Mouse (Mus musculus) small intestine, adult 2 months (tissue): ENCODE results near the gene Metrn. TPM values are rescaled to one million over a fixed set of nuclear protein-coding genes. Genes with fewer than 3 reads are reported as not detected.
A peak's percentile ranks its signal among the peaks of the same experiment; 100 is the strongest.

Experiments
- H3K27ac ChIP-seq: fragments of 200-500 bp; 2 replicates; pipeline ENCODE4 v1.5.1; 2012; ENCODE audit warnings: low read depth, low read length, control low read depth, inconsistent platforms; ENCODE audit not compliant: insufficient read depth
- H3K27me3 ChIP-seq: fragments of 200-500 bp; 2 replicates; pipeline ENCODE4 v1.6.1; 2012; ENCODE audit warnings: mild to moderate bottlenecking, moderate library complexity, low read length, inconsistent platforms; ENCODE audit not compliant: control insufficient read depth, insufficient read depth
- H3K36me3 ChIP-seq: fragments of 200-500 bp; 2 replicates; pipeline ENCODE4 v1.6.1; 2012; ENCODE audit warnings: mild to moderate bottlenecking, low read length, control low read depth, inconsistent platforms; ENCODE audit not compliant: control insufficient read depth, insufficient read depth
- H3K4me1 ChIP-seq: fragments of 200-500 bp; 2 replicates; pipeline ENCODE4 v1.6.1; 2012; ENCODE audit warnings: low read length, inconsistent platforms, mixed read lengths; ENCODE audit not compliant: control insufficient read depth, insufficient read depth, insufficient read length
- H3K4me3 ChIP-seq: fragments of 200-500 bp; 2 replicates; pipeline ENCODE4 v1.5.1; 2012; ENCODE audit warnings: low read depth, mild to moderate bottlenecking, control low read depth, inconsistent platforms, low read length, moderate library complexity
- CTCF ChIP-seq: fragments of 200-500 bp; IDR thresholded peaks from 2 replicates; pipeline ENCODE4 v1.5.1; 2012; ENCODE audit warnings: low read depth, mild to moderate bottlenecking, control low read depth, inconsistent platforms, low read length, moderate library complexity, mixed read lengths; ENCODE audit not compliant: insufficient replicate concordance, insufficient read length; ENCODE audit errors: extremely low read depth
- POLR2A ChIP-seq: fragments of 200-500 bp; IDR thresholded peaks from 2 replicates; pipeline ENCODE4 v1.6.1; 2012; ENCODE audit warnings: low read depth, mild to moderate bottlenecking, control low read depth, inconsistent platforms, low read length, moderate library complexity
- WGBS: fragments of 180-500 bp; shearing (Covaris S2); methylation state at CpG from one replicate; pipeline ENCODE4 v1.1.7; 2018; 5-methylcytosine and 5-hydroxymethylcytosine counted together
- polyA plus RNA-seq: library from polyadenylated mRNA; depleted of rRNA; stranded (reverse); fragments of >200 nt; gene quantifications from 2 replicates; pipeline ENCODE4 v1.2.3, GENCODE M21; 2012

The Metrn gene
- polyA plus RNA-seq, 1 experiment, result 31.9 TPM

DNA sequence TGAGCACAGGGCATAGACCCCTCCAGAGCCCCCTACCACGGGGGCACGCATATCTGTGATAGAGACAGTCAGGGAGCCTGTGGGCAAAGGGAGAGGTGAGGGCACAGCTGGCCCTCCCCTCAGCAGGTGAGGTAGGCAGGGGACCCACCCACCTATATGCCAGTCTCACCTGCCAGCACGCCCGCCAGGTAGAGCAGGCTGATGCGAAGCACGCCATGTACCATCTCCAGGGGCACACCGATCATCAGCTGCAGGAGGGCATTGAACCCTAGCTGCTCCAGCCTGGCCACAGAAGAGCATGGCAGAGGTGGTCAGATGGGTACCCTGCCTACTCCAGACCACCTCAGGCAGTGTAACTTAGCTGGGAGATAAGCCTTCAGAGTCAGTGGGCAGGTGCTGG lies 38.4 kb upstream of the Metrn start:
- Histone ChIP-seq H3K36me3 (peaks cover 29% of the 10 kb centered on the region), H3K4me1 (peaks cover 52% of the 10 kb centered on the region), H3K27ac (no peak overlapping the region), H3K27me3 (no peaks in the 10 kb centered on the region), H3K4me3 (0 out of 2 replicates have a peak overlapping the region, but pooled peaks have one; percentile 80)
- 80% methylated on average over 7 of the region's 7 CpGs for WGBS
- TF ChIP-seq CTCF (no peak), POLR2A (no peak)

- H3K27ac ChIP-seq, result no peak overlapping the region
Observed at GRCm38 (mm10) chr17:25834595-25835222, 37.8 kb upstream of the Metrn start.

GRCm38 (mm10) chr17:25833961-25834594 lies 37.1 kb upstream of the Metrn start:
- TF ChIP-seq POLR2A (no peak), CTCF (no peak)
- Histone ChIP-seq H3K4me1 (peaks cover 49% of the 10 kb centered on the region), H3K27ac (peak overlapping the region; percentile 99), H3K4me3 (peak overlapping the region; percentile 80), H3K36me3 (peaks cover 21% of the 10 kb centered on the region), H3K27me3 (no peaks in the 10 kb centered on the region)
- 11% methylated on average over 6 of the region's 6 CpGs for WGBS

More at GRCm38 (mm10) chr17:25834595-25835222, 37.8 kb upstream of the Metrn start:
- 37% methylated on average over 12 of the region's 12 CpGs for WGBS
- no peaks in the 10 kb centered on the region for H3K27me3 ChIP-seq
- no peak for TF ChIP-seq CTCF
- TF ChIP-seq POLR2A, result no peak
- H3K36me3 ChIP-seq, result peaks cover 25% of the 10 kb centered on the region
- H3K4me1 ChIP-seq, result peaks cover 52% of the 10 kb centered on the region
- peak overlapping the region; percentile 80 for H3K4me3 ChIP-seq

GRCm38 (mm10) chr17:25833291-25833663 lies 36.3 kb upstream of the Metrn start, which contains the start of gene Stub1:
TSS of gene Stub1 (minus strand) at chr17:25833404.
- peaks cover 15% of the 10 kb centered on the region for H3K36me3 ChIP-seq
- WGBS, result 1% methylated on average over 24 of the region's 24 CpGs
- H3K4me3 ChIP-seq, result peak within 1 kb of the TSS; percentile 83
- H3K4me1 ChIP-seq, result peaks cover 52% of the 10 kb centered on the region
- H3K27me3 ChIP-seq, result no peaks in the 10 kb centered on the region
- peak within 1 kb of the TSS; percentile 99 for H3K27ac ChIP-seq
- TF ChIP-seq CTCF, result no peak
- TF ChIP-seq POLR2A, result peak; percentile 9; the same call in 1 of the 2 replicates

- Histone ChIP-seq H3K27ac (peak overlapping the region; percentile 99), H3K4me3 (peak overlapping the region; percentile 83), H3K4me1 (peaks cover 54% of the 10 kb centered on the region), H3K36me3 (peaks cover 13% of the 10 kb centered on the region), H3K27me3 (no peaks in the 10 kb centered on the region)
- WGBS, result under 1% methylated on average over 77 of the region's 77 CpGs
- TF ChIP-seq POLR2A (peak; percentile 63), CTCF (no peak)
Observed at GRCm38 (mm10) chr17:25832436-25833290, 35.7 kb upstream of the Metrn start.

GRCm38 (mm10) chr17:25831451-25832281 lies 34.7 kb upstream of the Metrn start:
- WGBS, result 22% methylated on average over 21 of the region's 21 CpGs
- peaks cover 15% of the 10 kb centered on the region for H3K36me3 ChIP-seq
- no peaks in the 10 kb centered on the region for H3K27me3 ChIP-seq
- H3K27ac ChIP-seq, result peak overlapping the region; percentile 73
- H3K4me3 ChIP-seq, result peak overlapping the region; percentile 83
- peaks cover 50% of the 10 kb centered on the region for H3K4me1 ChIP-seq
- TF ChIP-seq CTCF (no peak), POLR2A (no peak)
